Mouse (Mus musculus) brain, embryonic 14.5 days (tissue): Measurements from ENCODE around the gene Slc4a3.

ENCODE experiments used
- CTCF ChIP-seq: fragments of 200-500 bp; IDR thresholded peaks from 2 replicates; pipeline ENCODE4 v1.5.1; 2012; ENCODE audit warnings: inconsistent platforms, mild to moderate bottlenecking, moderate library complexity, borderline replicate concordance; ENCODE audit not compliant: insufficient read depth, insufficient read length; ENCODE audit errors: extremely low read depth
- POLR2A ChIP-seq: fragments of 200-500 bp; IDR thresholded peaks from 2 replicates; pipeline ENCODE4 v1.6.1; 2012; ENCODE audit warnings: mild to moderate bottlenecking, inconsistent platforms, borderline replicate concordance; ENCODE audit not compliant: poor library complexity, insufficient read depth, insufficient read length, severe bottlenecking; ENCODE audit errors: extremely low read depth

GRCm38 (mm10) chr1:75507006-75507405 lies 39.1 kb upstream of the Slc4a3 start, which contains the start of gene Inha:
- TF ChIP-seq CTCF, result no peak
- TF ChIP-seq POLR2A, result no peak
